Mouse (Mus musculus) cortical plate, adult 2 months (tissue): ENCODE data around the gene Ndufc2. TPM values are rescaled to one million over a fixed set of nuclear protein-coding genes. Genes with fewer than 3 reads are reported as not detected.
"Not testable (repeated sequence)": the region's sequence is repeated elsewhere in the genome, so short reads cannot be mapped to it uniquely, and the experiment has no call there.

Experiments used
- H3K27ac ChIP-seq: fragments of 200-500 bp; 2 replicates; pipeline ENCODE4 v1.5.1; 2012; ENCODE audit warnings: low read length, control low read depth, inconsistent platforms; ENCODE audit not compliant: insufficient read depth
- H3K4me1 ChIP-seq: fragments of 200-500 bp; 2 replicates; pipeline ENCODE4 v1.6.1; 2011; ENCODE audit warnings: low read length; ENCODE audit not compliant: control insufficient read depth, insufficient read depth
- H3K4me3 ChIP-seq: fragments of 200-500 bp; 2 replicates; pipeline ENCODE4 v1.5.1; 2011; ENCODE audit warnings: mild to moderate bottlenecking, low read length, control low read depth; ENCODE audit not compliant: insufficient read depth
- CTCF ChIP-seq: fragments of 200-500 bp; IDR thresholded peaks from 2 replicates; pipeline ENCODE4 v1.5.1; 2011; ENCODE audit warnings: mild to moderate bottlenecking, control low read depth, low read length; ENCODE audit not compliant: insufficient read depth; ENCODE audit errors: extremely low read depth
- POLR2A ChIP-seq: fragments of 200-500 bp; IDR thresholded peaks from 2 replicates; pipeline ENCODE4 v1.6.1; 2011; ENCODE audit warnings: mild to moderate bottlenecking, low read length, control low read depth; ENCODE audit not compliant: insufficient read depth; ENCODE audit errors: extremely low read depth
- polyA plus RNA-seq: library from polyadenylated mRNA; depleted of rRNA; stranded (reverse); fragments of >200 nt; gene quantifications from 2 replicates; pipeline ENCODE4 v1.2.3, GENCODE M21; 2012; rRNA removed

The Ndufc2 gene
- polyA plus RNA-seq, 1 experiment, result 243 TPM

GRCm38 (mm10) chr7:97446171-97446925 lies 46.5 kb downstream of the Ndufc2 start:
- Histone ChIP-seq H3K4me1 (no peaks in the 10 kb centered on the region; the same call in 1 of the 2 replicates), H3K27ac (peak overlapping the region; percentile 75), H3K4me3 (no peak overlapping the region)
- TF ChIP-seq CTCF (no peak), POLR2A (no peak)

GRCm38 (mm10) chr7:97447050-97447531 lies 47.3 kb downstream of the Ndufc2 start:
- Histone ChIP-seq H3K4me3 (no peak overlapping the region), H3K4me1 (no peaks in the 10 kb centered on the region; the same call in 1 of the 2 replicates), H3K27ac (peak overlapping the region; percentile 75)
- TF ChIP-seq POLR2A (no peak), CTCF (peak; percentile 41)

- H3K27ac ChIP-seq, H3K4me3 ChIP-seq, H3K4me1 ChIP-seq: not testable (repeated sequence)
Measured at GRCm38 (mm10) chr7:97451023-97451422, 51.2 kb downstream of the Ndufc2 start, which contains the start of gene Kctd14. Gene Kctd14 (plus strand): TSS chr7:97451323.

- no peaks in the 10 kb centered on the region for H3K4me1 ChIP-seq
- no peak overlapping the region for H3K27ac ChIP-seq
- H3K4me3 ChIP-seq, result no peak overlapping the region
- no peak for TF ChIP-seq CTCF
- TF ChIP-seq POLR2A, result no peak
Measured at GRCm38 (mm10) chr7:97452196-97452595, 52.4 kb downstream of the Ndufc2 start.

GRCm38 (mm10) chr7:97453141-97453921 lies 53.5 kb downstream of the Ndufc2 start:
- Histone ChIP-seq H3K4me3 (peak overlapping the region; percentile 31), H3K4me1 (no peaks in the 10 kb centered on the region), H3K27ac (no peak overlapping the region)
- TF ChIP-seq POLR2A, result no peak
- no peak for TF ChIP-seq CTCF

- TF ChIP-seq POLR2A, result no peak
- no peak for TF ChIP-seq CTCF
- Histone ChIP-seq H3K27ac (no peak overlapping the region), H3K4me1 (no peaks in the 10 kb centered on the region), H3K4me3 (no peak overlapping the region)
Measured at GRCm38 (mm10) chr7:97454795-97455194, 55.0 kb downstream of the Ndufc2 start.

- no peaks in the 10 kb centered on the region for H3K4me1 ChIP-seq
- no peak overlapping the region for H3K27ac ChIP-seq
- no peak overlapping the region for H3K4me3 ChIP-seq
- no peak for TF ChIP-seq CTCF
- no peak for TF ChIP-seq POLR2A
Measured at GRCm38 (mm10) chr7:97455577-97455976, 55.8 kb downstream of the Ndufc2 start.

Other genes starting within 250 kb of the Ndufc2 start
- 15.9 and 16.4 TPM in 2 replicates for gene Usp35, start 68.0 kb upstream of the Ndufc2 start, polyA plus RNA-seq
- gene Kctd21, start 67.7 kb upstream of the Ndufc2 start, polyA plus RNA-seq, result 14.3 and 14.8 TPM in 2 replicates
- gene Alg8, start 28.4 kb upstream of the Ndufc2 start, polyA plus RNA-seq, result 11.9 and 13.2 TPM in 2 replicates
- 53.6 and 56.8 TPM in 2 replicates for gene Thrsp, start 17.7 kb downstream of the Ndufc2 start, polyA plus RNA-seq
- 3.9 and 4.0 TPM in 2 replicates for gene Kctd14, start 51.3 kb downstream of the Ndufc2 start, polyA plus RNA-seq
- gene Ints4, start 81.0 kb downstream of the Ndufc2 start, polyA plus RNA-seq, result 49.8 and 52.8 TPM in 2 replicates
- 61.6 and 65.2 TPM in 2 replicates for gene Aamdc, start 179.5 kb downstream of the Ndufc2 start, polyA plus RNA-seq
- 14.0 and 14.8 TPM in 2 replicates for gene Rsf1, start 179.9 kb downstream of the Ndufc2 start, polyA plus RNA-seq